Mouse (Mus musculus): Measurements from ENCODE around the gene Ap4b1. TPM values are rescaled to one million over a fixed set of nuclear protein-coding genes. Genes with fewer than 3 reads are reported as not detected.

Ap4b1 gene
- total and polyA plus RNA-seq, 3 experiments, result 3.4 to 24.1 (median 13.5) TPM

DNA sequence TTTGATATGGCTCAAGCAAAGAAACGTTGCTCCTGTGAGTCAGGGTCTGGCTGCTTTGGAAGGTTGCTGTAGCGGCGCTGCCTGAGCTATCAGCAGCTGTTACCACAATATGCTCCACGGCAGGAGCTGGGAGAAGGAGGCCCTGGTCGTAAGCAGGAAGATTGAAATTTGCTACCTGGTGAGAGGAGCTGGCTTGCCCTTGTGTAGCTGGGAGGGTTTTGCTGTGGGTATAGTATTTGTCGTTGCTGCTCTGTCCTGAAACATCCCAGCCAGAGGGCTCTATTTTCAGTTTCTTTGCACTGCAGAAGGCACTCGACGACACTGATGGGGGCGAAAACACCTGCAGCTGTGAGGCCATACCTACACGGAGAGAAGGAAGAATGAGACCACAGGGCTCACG is 31.4 kb upstream of the Ap4b1 start:
- H3K36me3 ChIP-seq (replicated peaks), result peaks cover 55% of the 10 kb centered on the region

DNA sequence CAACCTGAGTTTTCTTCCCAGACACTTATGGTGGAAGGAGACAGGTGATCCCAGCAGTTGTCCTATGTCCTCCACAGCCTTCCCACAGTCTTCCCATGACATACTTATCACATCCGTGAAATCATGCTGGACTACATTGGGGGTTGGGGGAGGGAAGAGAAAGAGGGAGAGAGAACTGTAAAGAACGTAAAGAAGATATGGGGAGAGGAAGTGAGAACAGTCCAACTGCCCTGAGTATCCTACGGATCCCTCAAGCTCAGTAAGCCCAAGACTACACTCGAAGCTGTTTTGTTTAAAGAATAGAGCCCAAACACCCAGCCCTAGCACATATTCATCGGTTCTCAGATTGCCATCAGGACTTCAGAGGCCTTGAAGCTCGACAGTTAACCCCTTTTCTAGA is 30.7 kb upstream of the Ap4b1 start:
- H3K4me1 ChIP-seq (ENCODE audit: insufficient read depth, low read depth, low read length), result peaks cover 63% of the 10 kb centered on the region
- no peak for ATAC-seq (ENCODE audit: extremely low read depth, insufficient number of reproducible peaks, low FRiP score, poor library complexity, severe bottlenecking)
- H3K36me3 ChIP-seq (replicated peaks), result peaks cover 52% of the 10 kb centered on the region

More for the DNA sequence above, 31.4 kb upstream of the Ap4b1 start:
- Histone ChIP-seq H3K4me3 (ENCODE audit: low read depth, low read length) (no peak overlapping the region), H3K27me3 (ENCODE audit: insufficient read depth, low read length) (no peaks in the 10 kb centered on the region), H3K4me1 (ENCODE audit: insufficient read depth, low read depth, low read length) (peaks cover 63% of the 10 kb centered on the region), H3K9me3 (replicated peaks) (no peaks in the 10 kb centered on the region)
- DNase-seq (ENCODE audit: low spot score) (no peak), ATAC-seq (ENCODE audit: extremely low read depth, insufficient number of reproducible peaks, low FRiP score, poor library complexity, severe bottlenecking) (no peak)
- no peak for TF ChIP-seq TAL1 (conservative IDR thresholded peaks at IDR 0.05; ENCODE audit: low read depth, low read length)
- TF ChIP-seq POLR2AphosphoS5 (IDR thresholded peaks at IDR 0.05; ENCODE audit: insufficient replicate concordance, low read depth, low read length), result no peak
- TF ChIP-seq GATA1 (IDR thresholded peaks at IDR 0.05; ENCODE audit: borderline replicate concordance, low read length), result no peak
- TF ChIP-seq GATA2 (IDR thresholded peaks at IDR 0.05; ENCODE audit: borderline replicate concordance, low read depth, low read length), result no peak
- TF ChIP-seq CTCF (IDR thresholded peaks at IDR 0.05; ENCODE audit: low read depth, low read length), result no peak

DNA sequence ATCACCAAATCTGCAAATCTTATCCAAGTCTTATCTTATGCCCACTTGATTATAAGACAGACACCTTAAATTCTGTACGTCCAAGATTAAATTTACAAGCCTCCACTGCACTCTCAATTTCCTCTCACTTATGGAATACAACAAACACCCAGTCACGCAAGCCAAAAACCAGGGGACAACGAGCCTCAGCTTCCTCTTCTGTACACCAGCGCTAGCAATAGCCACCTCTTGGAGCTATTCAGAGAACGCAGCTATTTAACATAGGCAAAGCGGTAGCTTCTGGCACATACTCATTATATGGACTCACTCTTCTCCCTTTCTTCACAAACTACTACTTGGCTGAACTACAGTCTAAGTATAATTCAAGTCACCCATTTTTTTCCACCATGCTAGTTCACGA is 30.1 kb upstream of the Ap4b1 start:
- peaks cover 48% of the 10 kb centered on the region for H3K36me3 ChIP-seq (replicated peaks)
- H3K27me3 ChIP-seq (ENCODE audit: insufficient read depth, low read length), result no peaks in the 10 kb centered on the region
- H3K9me3 ChIP-seq (replicated peaks), result no peaks in the 10 kb centered on the region
- DNase-seq (ENCODE audit: low spot score), result no peak
- H3K4me1 ChIP-seq (ENCODE audit: insufficient read depth, low read depth, low read length), result peaks cover 65% of the 10 kb centered on the region
- no peak overlapping the region for H3K4me3 ChIP-seq (ENCODE audit: low read depth, low read length)
- no peak for TF ChIP-seq GATA2 (IDR thresholded peaks at IDR 0.05; ENCODE audit: borderline replicate concordance, low read depth, low read length)
- TF ChIP-seq POLR2AphosphoS5 (IDR thresholded peaks at IDR 0.05; ENCODE audit: insufficient replicate concordance, low read depth, low read length), result no peak
- TF ChIP-seq CTCF (IDR thresholded peaks at IDR 0.05; ENCODE audit: low read depth, low read length), result no peak
- no peak for TF ChIP-seq TAL1 (conservative IDR thresholded peaks at IDR 0.05; ENCODE audit: low read depth, low read length)
- TF ChIP-seq GATA1 (IDR thresholded peaks at IDR 0.05; ENCODE audit: borderline replicate concordance, low read length), result no peak
- no peak for ATAC-seq (ENCODE audit: extremely low read depth, insufficient number of reproducible peaks, low FRiP score, poor library complexity, severe bottlenecking)

More for the DNA sequence above, 30.7 kb upstream of the Ap4b1 start:
- H3K4me3 ChIP-seq (ENCODE audit: low read depth, low read length), result no peak overlapping the region
- DNase-seq (ENCODE audit: low spot score), result no peak
- TF ChIP-seq GATA1 (IDR thresholded peaks at IDR 0.05; ENCODE audit: borderline replicate concordance, low read length) (no peak), TAL1 (conservative IDR thresholded peaks at IDR 0.05; ENCODE audit: low read depth, low read length) (no peak), POLR2AphosphoS5 (IDR thresholded peaks at IDR 0.05; ENCODE audit: insufficient replicate concordance, low read depth, low read length) (no peak)
- no peaks in the 10 kb centered on the region for H3K27me3 ChIP-seq (ENCODE audit: insufficient read depth, low read length)
- no peaks in the 10 kb centered on the region for H3K9me3 ChIP-seq (replicated peaks)

DNA sequence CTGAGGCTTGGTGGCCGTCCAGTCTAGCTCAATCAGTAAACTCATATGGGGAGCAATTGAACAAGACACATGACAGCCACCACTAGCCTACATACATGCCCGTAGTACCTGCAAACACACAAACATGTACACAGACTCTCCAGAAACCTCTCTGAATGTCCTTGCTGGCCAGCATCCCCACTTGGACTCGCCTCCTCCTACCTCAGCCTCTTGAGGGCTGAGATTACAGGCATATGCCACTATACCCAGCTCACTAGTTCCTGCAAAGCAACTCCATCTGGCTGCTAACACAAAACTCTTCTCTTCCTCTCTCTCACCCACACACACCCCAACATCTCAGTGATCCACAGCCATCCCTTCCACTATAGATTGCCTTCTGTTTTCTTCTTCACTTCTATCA is 29.0 kb upstream of the Ap4b1 start:
- ATAC-seq (ENCODE audit: extremely low read depth, insufficient number of reproducible peaks, low FRiP score, poor library complexity, severe bottlenecking), result no peak

DNA sequence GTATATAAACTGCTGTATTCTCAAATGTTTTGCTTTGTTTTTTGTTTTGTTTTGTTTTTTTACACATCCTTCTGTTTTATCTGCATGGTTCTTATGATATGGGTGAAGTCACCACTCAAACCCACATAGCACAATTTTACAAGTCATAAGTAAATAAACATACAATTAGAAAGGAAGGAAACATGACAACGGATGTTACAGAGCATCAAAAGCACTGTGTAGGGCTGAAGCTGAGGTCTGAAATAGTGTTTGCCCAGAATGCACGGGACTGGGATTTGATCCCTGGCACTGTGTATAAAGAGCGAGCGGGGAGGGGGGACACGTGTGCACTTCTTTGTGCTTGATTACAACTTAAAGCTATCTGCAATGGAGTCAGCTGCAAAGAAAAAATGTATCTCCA is 28.5 kb upstream of the Ap4b1 start:
- ATAC-seq (ENCODE audit: extremely low read depth, insufficient number of reproducible peaks, low FRiP score, poor library complexity, severe bottlenecking), result no peak
- Histone ChIP-seq H3K9me3 (replicated peaks) (no peaks in the 10 kb centered on the region), H3K27me3 (ENCODE audit: insufficient read depth, low read length) (no peaks in the 10 kb centered on the region), H3K4me3 (ENCODE audit: low read depth, low read length) (no peak overlapping the region), H3K36me3 (replicated peaks) (peaks cover 43% of the 10 kb centered on the region), H3K4me1 (ENCODE audit: insufficient read depth, low read depth, low read length) (peaks cover 72% of the 10 kb centered on the region)
- DNase-seq (ENCODE audit: low spot score), result no peak
- no peak for TF ChIP-seq GATA2 (IDR thresholded peaks at IDR 0.05; ENCODE audit: borderline replicate concordance, low read depth, low read length)
- no peak for TF ChIP-seq POLR2AphosphoS5 (IDR thresholded peaks at IDR 0.05; ENCODE audit: insufficient replicate concordance, low read depth, low read length)
- TF ChIP-seq TAL1 (conservative IDR thresholded peaks at IDR 0.05; ENCODE audit: low read depth, low read length), result no peak
- no peak for TF ChIP-seq GATA1 (IDR thresholded peaks at IDR 0.05; ENCODE audit: borderline replicate concordance, low read length)
- no peak for TF ChIP-seq CTCF (IDR thresholded peaks at IDR 0.05; ENCODE audit: low read depth, low read length)

More for the DNA sequence above, 29.0 kb upstream of the Ap4b1 start:
- H3K4me3 ChIP-seq (ENCODE audit: low read depth, low read length), result no peak overlapping the region
- H3K4me1 ChIP-seq (ENCODE audit: insufficient read depth, low read depth, low read length), result peaks cover 75% of the 10 kb centered on the region
- no peak for DNase-seq (ENCODE audit: low spot score)
- H3K36me3 ChIP-seq (replicated peaks), result peaks cover 49% of the 10 kb centered on the region
- H3K27me3 ChIP-seq (ENCODE audit: insufficient read depth, low read length), result no peaks in the 10 kb centered on the region
- TF ChIP-seq GATA2 (IDR thresholded peaks at IDR 0.05; ENCODE audit: borderline replicate concordance, low read depth, low read length) (no peak), GATA1 (IDR thresholded peaks at IDR 0.05; ENCODE audit: borderline replicate concordance, low read length) (no peak), TAL1 (conservative IDR thresholded peaks at IDR 0.05; ENCODE audit: low read depth, low read length) (no peak), POLR2AphosphoS5 (IDR thresholded peaks at IDR 0.05; ENCODE audit: insufficient replicate concordance, low read depth, low read length) (no peak), CTCF (IDR thresholded peaks at IDR 0.05; ENCODE audit: low read depth, low read length) (no peak)
- H3K9me3 ChIP-seq (replicated peaks), result no peaks in the 10 kb centered on the region

DNA sequence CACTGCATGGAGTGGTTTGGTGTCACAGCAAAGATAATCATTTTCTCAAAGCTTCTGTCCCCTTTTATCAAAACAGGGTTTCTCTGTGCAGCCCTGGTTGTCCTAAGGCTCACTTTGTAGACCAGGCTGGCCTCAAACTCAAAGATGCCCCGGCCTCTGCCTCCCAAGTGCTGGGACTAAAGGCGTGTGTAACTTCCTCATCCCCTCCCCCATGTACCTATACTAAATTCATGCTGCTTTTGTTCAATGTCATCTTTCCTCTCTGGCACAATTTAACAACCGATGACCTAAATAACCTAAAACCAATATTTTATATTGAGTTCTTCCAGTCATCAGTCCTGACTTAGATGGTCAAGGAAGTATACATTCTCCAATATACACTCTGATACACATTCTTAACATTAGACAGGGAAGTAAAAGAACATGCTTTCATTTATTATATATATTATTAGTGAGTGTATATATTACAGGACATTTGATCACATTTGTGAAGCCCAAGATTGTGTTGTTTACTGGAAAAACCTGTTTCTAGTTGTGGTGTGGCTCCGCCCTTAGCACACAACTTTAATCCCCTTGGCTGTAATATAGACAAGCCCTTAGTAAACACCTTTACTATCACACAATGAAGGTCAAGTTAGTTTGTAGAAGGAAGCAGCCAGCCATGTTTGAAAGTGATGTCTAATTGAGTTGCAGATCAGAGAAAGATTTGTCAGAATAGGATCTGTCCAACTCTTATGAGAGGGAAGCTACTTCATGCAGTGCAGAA is 26.3 kb upstream of the Ap4b1 start:
- TF ChIP-seq TAL1 (conservative IDR thresholded peaks at IDR 0.05; ENCODE audit: low read depth, low read length) (no peak), POLR2AphosphoS5 (IDR thresholded peaks at IDR 0.05; ENCODE audit: insufficient replicate concordance, low read depth, low read length) (no peak), GATA1 (IDR thresholded peaks at IDR 0.05; ENCODE audit: borderline replicate concordance, low read length) (no peak), CTCF (IDR thresholded peaks at IDR 0.05; ENCODE audit: low read depth, low read length) (no peak), GATA2 (IDR thresholded peaks at IDR 0.05; ENCODE audit: borderline replicate concordance, low read depth, low read length) (no peak)
- H3K9me3 ChIP-seq (replicated peaks), result no peaks in the 10 kb centered on the region
- no peak overlapping the region for H3K4me3 ChIP-seq (ENCODE audit: low read depth, low read length)
- DNase-seq (ENCODE audit: low spot score) (no peak), ATAC-seq (ENCODE audit: extremely low read depth, insufficient number of reproducible peaks, low FRiP score, poor library complexity, severe bottlenecking) (no peak; the same call in 1 of the 2 replicates)
- H3K27me3 ChIP-seq (ENCODE audit: insufficient read depth, low read length), result no peaks in the 10 kb centered on the region
- peaks cover 80% of the 10 kb centered on the region for H3K4me1 ChIP-seq (ENCODE audit: insufficient read depth, low read depth, low read length)
- peaks cover 32% of the 10 kb centered on the region for H3K36me3 ChIP-seq (replicated peaks)
